Mouse (Mus musculus): ENCODE measurements around the gene Set. TPM values are rescaled to one million over a fixed set of nuclear protein-coding genes. Genes with fewer than 3 reads are reported as not detected.

The Set gene
- polyA plus RNA-seq, 2 experiments, result 159 to 179 TPM

GRCm38 (mm10) chr2:30076959-30077358 is 19.8 kb downstream of the Set start:
- H3K27ac ChIP-seq, result no peak overlapping the region
- no peak overlapping the region for H3K9ac ChIP-seq (replicated peaks)
- peak overlapping the region in 1 of 2 experiments; percentile 62; a peak in 1 of 4 replicates for H3K4me3 ChIP-seq (ENCODE audit: insufficient read depth in 1 of 2, low read depth in 2 of 2, low read length in 2 of 2)
- peaks cover 4 to 6% of the 10 kb centered on the region in 2 experiments; a peak in 2 of 4 replicates for H3K4me1 ChIP-seq (replicated peaks; ENCODE audit: control insufficient read depth in 2 of 2, insufficient read depth in 2 of 2, low read length in 1 of 2)
- H3K9me3 ChIP-seq (ENCODE audit: control insufficient read depth, low read length), result no peaks in the 10 kb centered on the region
- DNase-seq (ENCODE audit: low read depth in 3 of 3, low spot score in 3 of 3), result no peak
- peak overlapping the region; percentile 100 for H3K4me2 ChIP-seq (ENCODE audit: low read depth)
- no peaks in the 10 kb centered on the region for H3K27me3 ChIP-seq (ENCODE audit: control insufficient read depth, insufficient read depth, low read length)
- H3K36me3 ChIP-seq (replicated peaks; ENCODE audit: control insufficient read depth, insufficient read depth, low read depth), result peaks cover 3% of the 10 kb centered on the region
- peak; percentile 9; the same call in 1 of the 2 replicates for ATAC-seq (ENCODE audit: insufficient read depth)
- WGBS (ENCODE audit: insufficient replicate concordance), result 36% methylated on average over 6 of the region's 6 CpGs
- TF ChIP-seq EP300 (IDR thresholded peaks at IDR 0.05; ENCODE audit: low read depth), result no peak
- TF ChIP-seq CTCF (IDR thresholded peaks at IDR 0.05; ENCODE audit: low read depth), result no peak

DNA sequence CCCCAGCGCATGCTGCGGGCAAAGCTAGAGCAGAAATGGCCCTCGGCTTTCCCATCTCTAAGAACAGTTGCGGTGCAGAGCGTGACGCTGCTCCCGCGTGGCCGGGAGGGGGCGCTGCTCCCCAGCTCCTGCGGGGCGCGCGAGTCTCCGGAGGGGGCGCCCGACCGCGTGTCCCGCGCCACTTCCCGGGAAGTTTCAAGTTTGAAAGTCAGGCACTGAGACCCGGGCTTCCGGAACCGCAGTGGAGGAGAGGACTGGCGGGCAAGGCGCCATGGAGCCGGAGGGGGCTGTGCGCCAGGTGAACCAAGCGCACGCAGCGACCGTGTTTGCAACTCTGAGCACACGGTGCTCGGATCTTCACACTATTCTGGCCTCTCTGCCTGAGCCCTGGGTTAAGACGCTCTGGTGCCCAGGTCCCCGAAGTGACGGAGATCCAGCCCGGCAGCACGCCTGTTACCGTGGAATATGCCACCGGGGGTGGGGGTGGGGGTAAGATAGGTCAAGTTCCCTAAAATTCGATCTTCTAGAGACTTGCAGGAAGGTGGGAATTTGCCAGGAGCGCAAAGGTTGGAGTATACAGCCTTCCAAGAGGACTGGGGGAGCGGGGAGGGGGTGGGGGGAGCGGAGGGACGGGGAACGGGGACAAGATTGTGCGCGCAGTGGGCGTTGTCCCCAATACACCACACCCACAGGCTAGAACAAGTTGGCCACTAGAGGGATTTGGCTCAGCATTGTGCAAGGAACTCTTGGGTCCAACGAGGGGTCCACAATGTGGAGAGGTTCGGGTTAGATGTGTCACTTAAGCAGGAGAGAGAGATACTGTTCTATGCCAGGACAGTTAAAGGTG is 20.5 kb downstream of the Set start, which contains the start of gene Pkn3:
Gene Pkn3, plus strand, starts transcription at position 183 of the 847 bp plus-strand sequence.
- H3K36me3 ChIP-seq (replicated peaks; ENCODE audit: control insufficient read depth, insufficient read depth, low read depth), result no peaks in the 10 kb centered on the region
- no peak for TF ChIP-seq EP300 (IDR thresholded peaks at IDR 0.05; ENCODE audit: low read depth)
- TF ChIP-seq CTCF (IDR thresholded peaks at IDR 0.05; ENCODE audit: low read depth), result peak; percentile 95
- H3K27me3 ChIP-seq (ENCODE audit: control insufficient read depth, insufficient read depth, low read length), result no peaks in the 10 kb centered on the region
- 1% methylated on average over 53 of the region's 53 CpGs for WGBS (ENCODE audit: insufficient replicate concordance)
- DNase-seq (ENCODE audit: low read depth in 3 of 3, low spot score in 3 of 3) (peak in 2 of 3 experiments; percentile 59 to 66), ATAC-seq (ENCODE audit: insufficient read depth) (peak; percentile 71)
- H3K9me3 ChIP-seq (ENCODE audit: control insufficient read depth, low read length), result no peaks in the 10 kb centered on the region
- H3K9ac ChIP-seq (replicated peaks), result peak within 1 kb of the TSS; percentile 50
- H3K27ac ChIP-seq, result peak within 1 kb of the TSS; percentile 62
- H3K4me1 ChIP-seq (replicated peaks; ENCODE audit: control insufficient read depth in 2 of 2, insufficient read depth in 2 of 2, low read length in 1 of 2), result peaks cover 4 to 6% of the 10 kb centered on the region in 2 experiments; a peak in 2 of 4 replicates
- H3K4me2 ChIP-seq (ENCODE audit: low read depth), result peak within 1 kb of the TSS; percentile 100
- H3K4me3 ChIP-seq (ENCODE audit: insufficient read depth in 1 of 2, low read depth in 2 of 2, low read length in 2 of 2), result peak within 1 kb of the TSS; percentile 58 to 62

GRCm38 (mm10) chr2:30078349-30078712 is 21.2 kb downstream of the Set start:
- WGBS (ENCODE audit: insufficient replicate concordance), result 8% methylated on average over 10 of the region's 10 CpGs
- ATAC-seq (ENCODE audit: insufficient read depth) (peak; percentile 12; the same call in 1 of the 2 replicates), DNase-seq (ENCODE audit: low read depth in 3 of 3, low spot score in 3 of 3) (no peak)
- H3K9me3 ChIP-seq (ENCODE audit: control insufficient read depth, low read length), result no peaks in the 10 kb centered on the region
- H3K36me3 ChIP-seq (replicated peaks; ENCODE audit: control insufficient read depth, insufficient read depth, low read depth), result no peaks in the 10 kb centered on the region
- no peaks in the 10 kb centered on the region for H3K27me3 ChIP-seq (ENCODE audit: control insufficient read depth, insufficient read depth, low read length)
- peak overlapping the region in 1 of 2 experiments; percentile 62; a peak in 2 of 4 replicates for H3K4me3 ChIP-seq (ENCODE audit: insufficient read depth in 1 of 2, low read depth in 2 of 2, low read length in 2 of 2)
- peaks cover 4 to 6% of the 10 kb centered on the region in 2 experiments; a peak in 2 of 4 replicates for H3K4me1 ChIP-seq (replicated peaks; ENCODE audit: control insufficient read depth in 2 of 2, insufficient read depth in 2 of 2, low read length in 1 of 2)
- H3K9ac ChIP-seq (replicated peaks), result no peak overlapping the region
- H3K4me2 ChIP-seq (ENCODE audit: low read depth), result peak overlapping the region; percentile 100
- no peak overlapping the region for H3K27ac ChIP-seq
- no peak for TF ChIP-seq CTCF (IDR thresholded peaks at IDR 0.05; ENCODE audit: low read depth)
- no peak for TF ChIP-seq EP300 (IDR thresholded peaks at IDR 0.05; ENCODE audit: low read depth)

DNA sequence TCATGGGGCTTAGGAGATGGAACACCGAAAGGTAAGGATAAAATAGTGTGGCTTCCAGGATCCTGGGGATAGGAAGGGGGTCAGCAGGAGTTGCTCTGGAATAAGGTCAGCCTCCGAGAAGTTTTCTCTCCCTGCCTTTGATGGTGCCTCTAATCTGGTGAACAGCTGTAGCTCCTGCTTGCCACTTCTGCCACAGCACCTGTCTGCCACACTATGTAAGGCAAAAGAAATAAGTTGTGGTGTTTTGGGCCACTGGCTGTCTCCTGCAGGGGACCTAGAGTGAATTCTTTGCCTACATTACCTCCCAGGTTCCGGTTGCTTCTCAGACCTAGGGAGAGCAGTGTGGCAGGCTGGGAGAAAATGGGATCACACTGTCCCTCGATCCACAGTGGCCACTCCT is 21.6 kb downstream of the Set start:
- no peak overlapping the region for H3K9ac ChIP-seq (replicated peaks)
- no peak for TF ChIP-seq EP300 (IDR thresholded peaks at IDR 0.05; ENCODE audit: low read depth)
- TF ChIP-seq CTCF (IDR thresholded peaks at IDR 0.05; ENCODE audit: low read depth), result no peak
- peaks cover 4 to 6% of the 10 kb centered on the region in 2 experiments; a peak in 2 of 4 replicates for H3K4me1 ChIP-seq (replicated peaks; ENCODE audit: control insufficient read depth in 2 of 2, insufficient read depth in 2 of 2, low read length in 1 of 2)
- H3K27ac ChIP-seq, result no peak overlapping the region
- H3K36me3 ChIP-seq (replicated peaks; ENCODE audit: control insufficient read depth, insufficient read depth, low read depth), result no peaks in the 10 kb centered on the region
- H3K9me3 ChIP-seq (ENCODE audit: control insufficient read depth, low read length), result no peaks in the 10 kb centered on the region
- DNase-seq (ENCODE audit: low read depth in 3 of 3, low spot score in 3 of 3) (no peak), ATAC-seq (ENCODE audit: insufficient read depth) (no peak)
- peak overlapping the region; percentile 100 for H3K4me2 ChIP-seq (ENCODE audit: low read depth)
- WGBS (ENCODE audit: insufficient replicate concordance), result 70% methylated on average over 4 of the region's 4 CpGs
- H3K4me3 ChIP-seq (ENCODE audit: insufficient read depth in 1 of 2, low read depth in 2 of 2, low read length in 2 of 2), result no peak overlapping the region; a peak in 1 of 4 replicates
- no peaks in the 10 kb centered on the region for H3K27me3 ChIP-seq (ENCODE audit: control insufficient read depth, insufficient read depth, low read length)

- H3K9ac ChIP-seq (replicated peaks), result no peak overlapping the region
Observed at GRCm38 (mm10) chr2:30080181-30080800, 23.1 kb downstream of the Set start.

More at GRCm38 (mm10) chr2:30080181-30080800, 23.1 kb downstream of the Set start:
- no peak overlapping the region for H3K27ac ChIP-seq
- H3K4me2 ChIP-seq (ENCODE audit: low read depth), result no peak overlapping the region
- no peak for ATAC-seq (ENCODE audit: insufficient read depth)
- peaks cover 4 to 6% of the 10 kb centered on the region in 2 experiments; a peak in 2 of 4 replicates for H3K4me1 ChIP-seq (replicated peaks; ENCODE audit: control insufficient read depth in 2 of 2, insufficient read depth in 2 of 2, low read length in 1 of 2)
- no peak overlapping the region for H3K4me3 ChIP-seq (ENCODE audit: insufficient read depth in 1 of 2, low read depth in 2 of 2, low read length in 2 of 2)
- no peak for DNase-seq (ENCODE audit: low read depth in 3 of 3, low spot score in 3 of 3)
- H3K27me3 ChIP-seq (ENCODE audit: control insufficient read depth, insufficient read depth, low read length), result no peaks in the 10 kb centered on the region
- no peaks in the 10 kb centered on the region for H3K9me3 ChIP-seq (ENCODE audit: control insufficient read depth, low read length)
- 81% methylated on average over 15 of the region's 15 CpGs for whole genome bisulfite sequencing (ENCODE audit: insufficient replicate concordance)
- TF ChIP-seq CTCF (IDR thresholded peaks at IDR 0.05; ENCODE audit: low read depth), result no peak
- no peak for TF ChIP-seq EP300 (IDR thresholded peaks at IDR 0.05; ENCODE audit: low read depth)
- H3K36me3 ChIP-seq (replicated peaks; ENCODE audit: control insufficient read depth, insufficient read depth, low read depth), result no peaks in the 10 kb centered on the region
